Mouse (Mus musculus): ENCODE data around the gene Zfp568. TPM values are rescaled to one million over a fixed set of nuclear protein-coding genes. Genes with fewer than 3 reads are reported as not detected.

Gene Zfp568
- polyA plus RNA-seq, 1 experiment from 2014 or later: 14.9 TPM

DNA sequence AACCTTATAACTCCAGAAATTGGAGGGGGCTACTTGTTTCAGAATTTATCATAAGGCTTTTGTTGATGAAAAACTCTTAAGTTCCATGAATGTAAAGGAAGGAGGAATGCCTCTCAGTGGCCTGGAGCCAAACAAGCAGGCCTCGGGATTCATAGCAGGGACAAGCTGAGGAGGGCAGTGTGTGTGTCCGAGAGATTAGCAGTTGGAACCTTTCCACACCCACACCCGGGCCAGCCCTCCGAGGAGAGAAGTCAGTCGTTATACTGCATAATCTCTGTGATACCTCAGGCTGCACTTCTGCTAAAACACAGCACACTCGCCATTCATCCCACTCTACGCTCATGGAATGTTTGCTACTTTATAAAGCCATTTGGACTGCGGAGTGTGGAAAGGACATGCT lies 40.0 kb downstream of the Zfp568 start:
- H3K4me2 ChIP-seq (ENCODE audit: low read depth, low read length): no peak overlapping the region
- no peaks in the 10 kb centered on the region for H3K9me3 ChIP-seq (replicated peaks; ENCODE audit: control insufficient read depth, low read length)
- ATAC-seq (ENCODE audit: insufficient read depth, low FRiP score): no peak
- H3K36me3 ChIP-seq (ENCODE audit: control insufficient read depth, insufficient read depth, low read length): peaks cover 23% of the 10 kb centered on the region
- H3K27me3 ChIP-seq (ENCODE audit: control insufficient read depth, insufficient read depth, low read length): no peaks in the 10 kb centered on the region
- no peaks in the 10 kb centered on the region for H3K4me1 ChIP-seq (ENCODE audit: control insufficient read depth, insufficient read depth, low read length)
- H3K4me3 ChIP-seq (replicated peaks; ENCODE audit: low read length): no peak overlapping the region
- no peak overlapping the region for H3K27ac ChIP-seq (ENCODE audit: low read length)
- H3K9ac ChIP-seq (ENCODE audit: low read length): no peak overlapping the region
- WGBS: 75% methylated on average over 8 of the region's 8 CpGs

DNA sequence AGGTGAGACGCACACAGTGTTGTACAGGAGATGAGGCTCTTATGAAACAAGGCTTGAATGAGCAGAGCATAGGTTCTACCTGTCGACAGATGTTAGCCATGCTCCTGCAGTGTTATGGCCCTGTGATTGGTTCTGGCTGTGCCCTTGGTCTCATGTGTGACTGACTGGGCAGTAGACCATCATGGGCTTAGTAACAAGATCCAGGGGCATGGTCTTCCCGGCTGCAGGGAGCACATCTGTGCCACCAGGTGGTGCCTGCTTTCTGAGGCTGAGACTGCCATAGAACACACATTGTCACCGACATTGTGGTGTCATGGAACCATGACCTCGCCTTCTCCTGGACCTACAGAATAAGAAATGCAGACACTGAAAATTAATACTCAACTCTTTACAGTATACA lies 41.6 kb downstream of the Zfp568 start:
- Histone ChIP-seq H3K27ac (ENCODE audit: low read length) (no peak overlapping the region), H3K4me2 (ENCODE audit: low read depth, low read length) (no peak overlapping the region), H3K9ac (ENCODE audit: low read length) (no peak overlapping the region), H3K36me3 (ENCODE audit: control insufficient read depth, insufficient read depth, low read length) (peaks cover 22% of the 10 kb centered on the region), H3K9me3 (replicated peaks; ENCODE audit: control insufficient read depth, low read length) (no peaks in the 10 kb centered on the region), H3K4me3 (replicated peaks; ENCODE audit: low read length) (no peak overlapping the region), H3K4me1 (ENCODE audit: control insufficient read depth, insufficient read depth, low read length) (no peaks in the 10 kb centered on the region), H3K27me3 (ENCODE audit: control insufficient read depth, insufficient read depth, low read length) (no peaks in the 10 kb centered on the region)
- no peak for ATAC-seq (ENCODE audit: insufficient read depth, low FRiP score)
- WGBS: 82% methylated on average over 5 of the region's 5 CpGs

DNA sequence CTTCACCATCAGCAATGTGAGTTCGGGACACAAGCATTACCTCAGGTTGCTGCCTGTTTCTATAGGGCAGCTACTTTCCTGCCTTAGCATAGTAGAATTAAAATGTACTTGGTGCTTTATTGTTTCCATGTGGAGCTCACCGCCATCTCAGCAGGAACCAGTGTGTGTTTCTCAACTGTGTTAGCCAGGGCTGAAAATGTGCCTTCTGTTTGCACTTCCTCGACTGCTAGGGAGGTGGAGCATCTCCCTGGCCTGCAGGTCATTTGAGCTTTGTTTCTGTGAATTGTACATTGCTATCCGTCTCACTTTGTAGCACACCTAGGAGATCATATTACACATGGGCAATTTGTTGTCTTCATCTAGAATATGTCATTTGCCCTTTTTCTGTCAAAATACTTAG lies 43.6 kb downstream of the Zfp568 start:
- ATAC-seq (ENCODE audit: insufficient read depth, low FRiP score): no peak
- 67% methylated on average over 4 of the region's 4 CpGs for WGBS

DNA sequence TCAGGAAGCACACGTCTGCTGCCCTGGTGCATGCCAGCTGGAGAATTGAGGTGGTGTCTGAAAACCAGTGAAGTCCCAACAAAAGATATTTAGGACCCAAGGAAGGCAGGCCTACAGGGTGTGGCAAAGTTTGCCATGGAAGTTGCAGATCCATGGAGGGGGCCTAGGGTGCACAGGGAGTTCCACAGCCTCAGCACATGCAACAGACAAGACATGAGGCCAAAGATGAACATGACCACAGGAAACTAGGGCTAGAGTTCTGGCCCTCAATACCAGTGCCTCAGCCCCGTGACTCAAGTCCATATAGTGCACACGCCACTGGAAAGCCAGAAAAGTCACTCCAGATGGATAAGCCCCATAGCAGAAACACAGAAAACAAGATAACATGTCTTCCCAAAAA lies 44.8 kb downstream of the Zfp568 start:
- no peak for ATAC-seq (ENCODE audit: insufficient read depth, low FRiP score)
- no peak overlapping the region for H3K4me3 ChIP-seq (replicated peaks; ENCODE audit: low read length)
- WGBS: 82% methylated on average over 3 of the region's 3 CpGs

More for the DNA sequence above, 43.6 kb downstream of the Zfp568 start:
- Histone ChIP-seq H3K9me3 (replicated peaks; ENCODE audit: control insufficient read depth, low read length) (no peaks in the 10 kb centered on the region), H3K4me1 (ENCODE audit: control insufficient read depth, insufficient read depth, low read length) (no peaks in the 10 kb centered on the region), H3K36me3 (ENCODE audit: control insufficient read depth, insufficient read depth, low read length) (peaks cover 19% of the 10 kb centered on the region), H3K4me2 (ENCODE audit: low read depth, low read length) (no peak overlapping the region), H3K4me3 (replicated peaks; ENCODE audit: low read length) (no peak overlapping the region), H3K9ac (ENCODE audit: low read length) (no peak overlapping the region), H3K27me3 (ENCODE audit: control insufficient read depth, insufficient read depth, low read length) (no peaks in the 10 kb centered on the region), H3K27ac (ENCODE audit: low read length) (no peak overlapping the region)

DNA sequence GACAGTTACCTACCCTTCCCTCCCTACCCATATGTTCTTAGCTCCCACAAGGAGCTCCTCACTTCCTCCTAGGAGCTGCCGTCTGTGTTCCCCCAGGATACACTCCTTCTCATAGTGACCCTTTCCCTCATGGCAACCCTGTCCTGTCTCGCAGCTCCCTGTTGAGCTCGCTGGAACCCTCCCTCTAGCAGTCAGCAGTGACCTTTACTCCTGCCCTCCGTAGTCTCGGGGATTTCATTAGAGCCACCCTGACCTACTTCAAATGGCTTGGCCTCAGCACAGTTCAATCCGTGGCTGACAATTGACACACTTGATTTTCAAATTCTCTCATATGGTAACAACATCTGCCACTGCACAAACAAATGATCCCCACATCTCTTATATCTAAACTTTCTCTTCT lies 46.9 kb downstream of the Zfp568 start:
- no peak overlapping the region for H3K9ac ChIP-seq (ENCODE audit: low read length)
- no peak overlapping the region for H3K27ac ChIP-seq (ENCODE audit: low read length)
- 0 out of 2 replicates have a peak, but pooled peaks cover 3% of the 10 kb centered on the region for H3K36me3 ChIP-seq (ENCODE audit: control insufficient read depth, insufficient read depth, low read length)
- no peak overlapping the region for H3K4me2 ChIP-seq (ENCODE audit: low read depth, low read length)
- ATAC-seq (ENCODE audit: insufficient read depth, low FRiP score): no peak
- WGBS: 31% methylated on average over 6 of the region's 6 CpGs
- no peak overlapping the region for H3K4me3 ChIP-seq (replicated peaks; ENCODE audit: low read length)
- H3K9me3 ChIP-seq (replicated peaks; ENCODE audit: control insufficient read depth, low read length): no peaks in the 10 kb centered on the region
- H3K4me1 ChIP-seq (ENCODE audit: control insufficient read depth, insufficient read depth, low read length): no peaks in the 10 kb centered on the region
- H3K27me3 ChIP-seq (ENCODE audit: control insufficient read depth, insufficient read depth, low read length): no peaks in the 10 kb centered on the region

More for the DNA sequence above, 44.8 kb downstream of the Zfp568 start:
- 0 out of 2 replicates have a peak, but pooled peaks cover 7% of the 10 kb centered on the region for H3K36me3 ChIP-seq (ENCODE audit: control insufficient read depth, insufficient read depth, low read length)
- H3K9ac ChIP-seq (ENCODE audit: low read length): no peak overlapping the region
- no peak overlapping the region for H3K4me2 ChIP-seq (ENCODE audit: low read depth, low read length)
- H3K27me3 ChIP-seq (ENCODE audit: control insufficient read depth, insufficient read depth, low read length): no peaks in the 10 kb centered on the region
- no peaks in the 10 kb centered on the region for H3K9me3 ChIP-seq (replicated peaks; ENCODE audit: control insufficient read depth, low read length)
- H3K27ac ChIP-seq (ENCODE audit: low read length): no peak overlapping the region
- no peaks in the 10 kb centered on the region for H3K4me1 ChIP-seq (ENCODE audit: control insufficient read depth, insufficient read depth, low read length)

DNA sequence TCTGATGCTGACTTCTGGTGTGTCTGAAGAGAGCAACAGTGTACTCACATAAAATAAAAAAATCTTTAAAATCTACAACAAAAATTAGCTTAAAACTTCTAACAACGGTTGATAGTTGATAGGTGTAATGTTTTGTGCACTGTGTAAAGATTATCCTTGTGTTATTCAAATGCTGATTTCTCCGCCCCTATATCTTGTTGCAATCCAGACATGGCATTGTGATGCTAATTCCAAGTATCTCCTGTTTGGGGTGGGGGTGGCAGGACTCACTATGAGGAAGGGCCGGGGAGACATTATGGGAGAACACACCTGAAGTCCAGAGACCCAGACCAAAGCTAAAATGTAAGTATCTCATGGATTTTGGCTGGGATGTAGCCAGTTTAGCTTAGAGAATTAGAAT lies 47.6 kb downstream of the Zfp568 start:
- no peak for ATAC-seq (ENCODE audit: insufficient read depth, low FRiP score)
- no peaks in the 10 kb centered on the region for H3K4me1 ChIP-seq (ENCODE audit: control insufficient read depth, insufficient read depth, low read length)
- H3K9ac ChIP-seq (ENCODE audit: low read length): no peak overlapping the region
- H3K9me3 ChIP-seq (replicated peaks; ENCODE audit: control insufficient read depth, low read length): no peaks in the 10 kb centered on the region
- H3K4me2 ChIP-seq (ENCODE audit: low read depth, low read length): no peak overlapping the region
- no peak overlapping the region for H3K4me3 ChIP-seq (replicated peaks; ENCODE audit: low read length)
- H3K27ac ChIP-seq (ENCODE audit: low read length): no peak overlapping the region
- no peaks in the 10 kb centered on the region for H3K27me3 ChIP-seq (ENCODE audit: control insufficient read depth, insufficient read depth, low read length)
- WGBS: 85% methylated on average over 3 of the region's 3 CpGs
- H3K36me3 ChIP-seq (ENCODE audit: control insufficient read depth, insufficient read depth, low read length): no peaks in the 10 kb centered on the region

DNA sequence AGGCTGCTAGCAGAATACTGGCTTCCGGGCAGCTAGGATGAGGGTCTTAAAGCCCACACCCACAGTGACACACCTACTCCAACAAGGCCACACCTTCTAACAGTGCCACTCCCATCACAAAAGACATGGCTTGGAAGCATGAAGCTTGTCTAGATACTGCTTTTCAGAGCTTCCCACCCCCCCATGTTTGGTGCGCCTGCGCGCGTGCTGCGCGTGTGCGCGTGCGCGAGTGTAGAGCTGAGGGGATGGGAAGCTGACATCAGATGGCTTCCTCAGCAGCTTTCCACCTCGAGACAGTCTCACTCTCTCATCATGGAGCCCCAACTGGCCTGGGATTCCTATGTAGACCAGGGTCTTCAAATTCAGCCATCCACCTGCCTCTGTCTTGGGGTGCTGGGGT lies 50.6 kb downstream of the Zfp568 start:
- ATAC-seq (ENCODE audit: insufficient read depth, low FRiP score): no peak
- Histone ChIP-seq H3K9me3 (replicated peaks; ENCODE audit: control insufficient read depth, low read length) (no peaks in the 10 kb centered on the region), H3K9ac (ENCODE audit: low read length) (no peak overlapping the region), H3K4me2 (ENCODE audit: low read depth, low read length) (no peak overlapping the region), H3K27me3 (ENCODE audit: control insufficient read depth, insufficient read depth, low read length) (no peaks in the 10 kb centered on the region), H3K27ac (ENCODE audit: low read length) (no peak overlapping the region), H3K4me3 (replicated peaks; ENCODE audit: low read length) (no peak overlapping the region), H3K4me1 (ENCODE audit: control insufficient read depth, insufficient read depth, low read length) (no peaks in the 10 kb centered on the region), H3K36me3 (ENCODE audit: control insufficient read depth, insufficient read depth, low read length) (no peaks in the 10 kb centered on the region)
- 89% methylated on average over 12 of the region's 12 CpGs for WGBS

DNA sequence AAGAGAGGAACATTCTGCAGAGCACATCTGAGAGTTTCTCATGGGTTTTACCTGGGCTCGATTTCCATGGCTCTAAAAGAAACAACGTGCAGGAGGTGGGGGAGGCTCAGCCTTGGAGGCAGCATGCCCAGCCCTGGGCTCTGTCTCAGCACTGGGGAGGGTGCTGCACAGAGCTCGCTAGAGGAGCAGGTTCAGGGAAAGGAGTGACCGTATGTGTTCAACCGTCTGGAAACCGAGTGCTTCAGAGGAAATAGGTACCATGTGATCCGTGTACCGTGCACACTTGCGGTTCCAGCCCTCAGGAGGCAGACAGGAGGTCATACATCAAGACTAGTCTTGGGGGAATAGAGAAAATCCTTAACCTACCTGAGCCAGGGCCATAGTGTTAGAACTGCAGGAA lies 60.6 kb downstream of the Zfp568 start:
- H3K4me3 ChIP-seq (replicated peaks; ENCODE audit: low read length): no peak overlapping the region
- ATAC-seq (ENCODE audit: insufficient read depth, low FRiP score): no peak
- H3K4me1 ChIP-seq (ENCODE audit: control insufficient read depth, insufficient read depth, low read length): no peaks in the 10 kb centered on the region
- H3K9me3 ChIP-seq (replicated peaks; ENCODE audit: control insufficient read depth, low read length): no peaks in the 10 kb centered on the region
- 59% methylated on average over 9 of the region's 9 CpGs for WGBS
- no peak overlapping the region for H3K4me2 ChIP-seq (ENCODE audit: low read depth, low read length)
- no peaks in the 10 kb centered on the region for H3K27me3 ChIP-seq (ENCODE audit: control insufficient read depth, insufficient read depth, low read length)
- peaks cover 4% of the 10 kb centered on the region; the same call in 1 of the 2 replicates for H3K36me3 ChIP-seq (ENCODE audit: control insufficient read depth, insufficient read depth, low read length)
- H3K9ac ChIP-seq (ENCODE audit: low read length): no peak overlapping the region
- H3K27ac ChIP-seq (ENCODE audit: low read length): no peak overlapping the region

DNA sequence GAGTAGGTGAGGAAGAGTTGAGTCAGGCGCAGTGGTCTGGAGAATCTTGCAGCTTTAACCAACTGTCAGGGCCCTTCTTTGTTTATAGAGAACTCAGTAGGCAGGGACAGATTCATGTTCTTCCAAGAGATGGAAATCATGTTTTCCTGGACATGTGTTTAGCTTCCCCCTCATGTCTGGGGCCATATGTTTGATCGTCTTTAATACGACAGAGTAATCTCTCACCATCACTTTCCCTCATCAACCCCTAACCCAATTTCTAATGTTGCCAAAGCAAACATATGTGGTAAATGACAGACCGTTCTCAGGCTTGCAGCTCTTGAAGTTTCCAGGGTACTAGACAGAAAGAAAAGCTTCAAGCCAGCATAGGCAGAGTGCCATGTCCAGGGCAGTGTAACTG lies 64.4 kb downstream of the Zfp568 start:
- H3K4me2 ChIP-seq (ENCODE audit: low read depth, low read length): no peak overlapping the region
- no peaks in the 10 kb centered on the region for H3K27me3 ChIP-seq (ENCODE audit: control insufficient read depth, insufficient read depth, low read length)
- 86% methylated on average over 4 of the region's 4 CpGs for WGBS
- no peak overlapping the region for H3K27ac ChIP-seq (ENCODE audit: low read length)
- H3K4me1 ChIP-seq (ENCODE audit: control insufficient read depth, insufficient read depth, low read length): 0 out of 2 replicates have a peak, but pooled peaks cover 6% of the 10 kb centered on the region
- no peaks in the 10 kb centered on the region for H3K9me3 ChIP-seq (replicated peaks; ENCODE audit: control insufficient read depth, low read length)
- no peak overlapping the region for H3K9ac ChIP-seq (ENCODE audit: low read length)
- H3K36me3 ChIP-seq (ENCODE audit: control insufficient read depth, insufficient read depth, low read length): no peaks in the 10 kb centered on the region
- ATAC-seq (ENCODE audit: insufficient read depth, low FRiP score): no peak
- H3K4me3 ChIP-seq (replicated peaks; ENCODE audit: low read length): no peak overlapping the region
